Comparison of ENCODE assay signal across 17 mouse cellular contexts in genomic region chr19:56278366-56278765, GRCm38 (mm10). TPM values are rescaled to one million over a fixed set of nuclear protein-coding genes. Genes with fewer than 3 reads are reported as not detected.
"Had no signal": no experiment of that assay in that cellular context is flagged by ENCODE, and none has a peak within 500 bp of the region (broad histone marks: within the 10 kb centered on the region; RNA-seq: fewer than 3 reads in every experiment).

No protein-coding gene starts in this region.

- H3K4me1 ChIP-seq: lung, embryonic 15.5 days; megakaryocyte, embryonic 14.5 days; midbrain, embryonic 13.5 days; midbrain, embryonic 15.5 days; neural tube, embryonic 12.5 days had no signal

- H3K9ac ChIP-seq: liver, embryonic 14.5 days; lung, embryonic 15.5 days; midbrain, embryonic 13.5 days; midbrain, embryonic 15.5 days; neural tube, embryonic 12.5 days had no signal

- H3K9me3 ChIP-seq: lung, embryonic 15.5 days; midbrain, embryonic 13.5 days; midbrain, embryonic 15.5 days; neural tube, embryonic 12.5 days had no signal

- H3K36me3 ChIP-seq: lung, embryonic 15.5 days; midbrain, embryonic 13.5 days; midbrain, embryonic 15.5 days; neural tube, embryonic 12.5 days had no signal

- DNase-seq: lung, adult 2 months; lung, postnatal 14 days; lung, postnatal 36 days; right cerebral cortex, postnatal 14 days; spleen, adult 18-20 months; thymus, adult 18-20 months; thymus, postnatal 14 days; thymus, postnatal 36 days had no signal

- H3K27ac ChIP-seq: liver, embryonic 14.5 days; lung, embryonic 15.5 days; macrophage; midbrain, embryonic 13.5 days; midbrain, embryonic 15.5 days; neural tube, embryonic 12.5 days had no signal

- H3K4me3 ChIP-seq: lung, embryonic 15.5 days; megakaryocyte, embryonic 14.5 days; midbrain, embryonic 13.5 days; midbrain, embryonic 15.5 days; neural tube, embryonic 12.5 days had no signal

- ATAC-seq: lung, postnatal 0 days; midbrain, embryonic 13.5 days; midbrain, embryonic 15.5 days had no signal

- H3K4me2 ChIP-seq: lung, embryonic 15.5 days; midbrain, embryonic 11.5 days; midbrain, embryonic 13.5 days; midbrain, embryonic 15.5 days; neural tube, embryonic 12.5 days had no signal

- H3K27me3 ChIP-seq: lung, embryonic 15.5 days; midbrain, embryonic 13.5 days; midbrain, embryonic 15.5 days; neural tube, embryonic 12.5 days had no signal

RNA-seq across cellular contexts. Expression of gene Habp2, which starts 8.6 kb away (rescaled TPM):
- polyA plus RNA-seq: lung, adult 2 months; macrophage; midbrain, embryonic 11.5 days; neural tube, embryonic 12.5 days had no signal
